Mouse (Mus musculus) urinary bladder, postnatal 4 days (tissue): ENCODE results near the gene Adra1b.

Source experiments
- DNase-seq, 2 experiments: peaks; one replicate each; pipeline ENCODE4 v3.0.0; 2021 to 2022; ENCODE audit warnings: low spot score in 2 of 2

The Adra1b gene

GRCm38 (mm10) chr11:43728737-43729301 is 172.2 kb downstream of the Adra1b start:
- no peak for DNase-seq

DNA sequence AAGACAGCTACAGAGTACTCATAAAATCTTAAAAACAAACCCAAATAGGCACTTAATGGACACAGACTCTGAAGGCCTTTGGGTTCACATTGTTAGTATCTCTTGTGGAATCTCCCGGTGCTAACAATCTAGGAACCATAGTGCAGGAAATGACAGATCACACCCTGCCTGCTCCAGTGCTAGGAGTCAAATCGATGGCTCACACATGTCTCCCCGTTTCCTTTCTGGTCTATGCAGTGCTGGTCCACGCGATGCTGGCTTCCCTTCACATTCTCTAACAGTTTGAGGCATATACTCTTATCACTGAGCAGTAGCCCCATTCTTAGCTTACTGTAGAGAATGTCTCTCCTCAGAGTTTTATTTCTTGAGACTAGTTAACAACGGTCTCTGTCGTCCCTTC is 173.2 kb downstream of the Adra1b start:
- no peak for DNase-seq
